ENCODE assay signal across 13 mouse cellular contexts in genomic region chr16:87708570-87708969, GRCm38 (mm10).
"Had no signal": no experiment of that assay in that cellular context is flagged by ENCODE, and none has a peak within 500 bp of the region (broad histone marks: within the 10 kb centered on the region; RNA-seq: fewer than 3 reads in every experiment).

No protein-coding gene starts in this region.

- H3K4me2 ChIP-seq: kidney, embryonic 15.5 days; limb, embryonic 12.5 days; limb, embryonic 15.5 days; midbrain, embryonic 13.5 days had no signal

- DNase-seq: kidney, adult 2 months; kidney, postnatal 14 days; kidney, postnatal 4 days; left cerebral cortex, postnatal 4 days; lung, adult 2 months; lung, postnatal 14 days; thymus, postnatal 36 days had no signal

- H3K27me3 ChIP-seq: kidney, embryonic 15.5 days; limb, embryonic 12.5 days; limb, embryonic 15.5 days; midbrain, embryonic 13.5 days had no signal

- H3K27ac ChIP-seq: limb, embryonic 12.5 days; limb, embryonic 15.5 days; midbrain, embryonic 10.5 days; midbrain, embryonic 13.5 days; stomach, postnatal 0 days had no signal

- H3K9ac ChIP-seq: kidney, embryonic 15.5 days; limb, embryonic 12.5 days; limb, embryonic 15.5 days; midbrain, embryonic 13.5 days had no signal

- H3K4me3 ChIP-seq: kidney, embryonic 15.5 days; limb, embryonic 12.5 days; limb, embryonic 15.5 days; midbrain, embryonic 10.5 days; midbrain, embryonic 13.5 days had no signal

- H3K36me3 ChIP-seq: kidney, embryonic 15.5 days; limb, embryonic 12.5 days; limb, embryonic 15.5 days; midbrain, embryonic 10.5 days; midbrain, embryonic 13.5 days had no signal

- H3K9me3 ChIP-seq: kidney, embryonic 15.5 days; limb, embryonic 12.5 days; limb, embryonic 15.5 days; midbrain, embryonic 10.5 days; midbrain, embryonic 13.5 days had no signal
